1 mouse cellular context compared by ENCODE assay signal in the genomic region with DNA sequence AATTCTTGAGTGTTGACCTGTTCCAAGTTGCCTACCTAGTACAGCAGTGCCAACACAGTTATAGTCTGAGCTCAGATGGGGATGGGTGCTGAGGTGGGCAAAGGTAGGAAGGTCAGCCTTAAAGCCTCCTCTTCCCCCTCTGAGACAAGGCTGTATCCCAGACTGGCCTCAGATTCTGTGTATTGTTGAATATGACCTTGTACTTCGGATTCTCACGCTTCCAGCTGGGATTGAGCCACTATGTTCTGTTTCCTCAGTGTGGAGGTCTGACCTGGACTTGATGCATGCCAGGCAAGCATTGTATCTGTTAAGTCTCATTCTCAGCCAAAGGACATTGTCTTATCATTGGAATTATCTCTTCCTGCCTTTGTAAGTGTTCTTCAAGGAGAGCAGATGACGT.
TF ChIP-seq lines count a peak whose summit lies in the region.

No protein-coding gene starts in this region.

TF ChIP-seq in MEL, 35 proteins besides CTCF, POLR2A, EP300 and RAD21:
- TF ChIP-seq MEF2A (IDR thresholded peaks at IDR 0.05; ENCODE audit: extremely low read depth, insufficient replicate concordance, low read depth, low read length, poor library complexity, severe bottlenecking) (no peak), GATA1 (IDR thresholded peaks at IDR 0.05; ENCODE audit: low read depth, low read length) (0 out of 2 replicates have a peak, but pooled peaks have one; percentile 3)
TF ChIP-seq in MEL: peak in this region for 1.
